Comparison of ENCODE assay signal across 18 mouse cellular contexts in genomic region chr1:65217567-65217966, GRCm38 (mm10). TPM values are rescaled to one million over a fixed set of nuclear protein-coding genes. Genes with fewer than 3 reads are reported as not detected.
DNase-seq lines count a peak whose midpoint lies in the region; TF ChIP-seq lines count a peak whose summit lies in the region.
"Had no signal": no experiment of that assay in that cellular context is flagged by ENCODE, and none has a peak within 500 bp of the region (broad histone marks: within the 10 kb centered on the region; RNA-seq: fewer than 3 reads in every experiment).

No protein-coding gene starts in this region.

- H3K79me2 ChIP-seq in C2C12 (ENCODE audit: control insufficient read depth, insufficient read depth), result no peaks in the 10 kb centered on the region
- H3K79me2 ChIP-seq in myocyte (ENCODE audit: control insufficient read depth, insufficient read depth), result no peaks in the 10 kb centered on the region

- H3K36me3 ChIP-seq in C2C12 (ENCODE audit: control insufficient read depth, insufficient read depth) (peaks cover 40% of the 10 kb centered on the region), myocyte (ENCODE audit: control insufficient read depth, insufficient read depth) (peaks cover 38% of the 10 kb centered on the region)

- TF ChIP-seq POLR2A in myocyte (IDR thresholded peaks at IDR 0.05; ENCODE audit: insufficient read length, low read depth), result no peak

- no peak for TF ChIP-seq CTCF in C2C12 (IDR thresholded peaks at IDR 0.05; ENCODE audit: control insufficient read depth, insufficient read depth, insufficient read length)

- DNase-seq in cerebellum, postnatal 14 days, result peak; percentile 9 to 40
- DNase-seq in cerebellum, adult 9-11 months, result no peak
- no peak for DNase-seq in right cerebral cortex, postnatal 14 days
- DNase-seq: adrenal gland, adult 8-10 months; adrenal gland, postnatal 14 days; adrenal gland, postnatal 36 days; cerebellum, adult 11 months; cerebellum, adult 18-20 months; cerebellum, adult 8-10 months; forebrain, postnatal 0 days had no signal

- H3ac ChIP-seq in C2C12 (ENCODE audit: control insufficient read depth, insufficient read length, low read depth), result no peak overlapping the region
- no peak overlapping the region for H3ac ChIP-seq in myocyte (ENCODE audit: control insufficient read depth, insufficient read length)

- H3K4me3 ChIP-seq in C2C12 (ENCODE audit: insufficient read depth, poor library complexity, severe bottlenecking) (no peak overlapping the region), myocyte (no peak overlapping the region)
- H3K4me3 ChIP-seq: embryonic facial prominence, embryonic 10.5 days; embryonic facial prominence, embryonic 12.5 days; forebrain, embryonic 13.5 days; forebrain, embryonic 15.5 days had no signal

- H3K4me2 ChIP-seq in myocyte (ENCODE audit: low read depth), result peak overlapping the region; percentile 40
- H3K4me2 ChIP-seq: embryonic facial prominence, embryonic 12.5 days; forebrain, embryonic 13.5 days; forebrain, embryonic 15.5 days had no signal

- no peaks in the 10 kb centered on the region for H3K79me3 ChIP-seq in C2C12 (ENCODE audit: low read depth)

- no peaks in the 10 kb centered on the region for H3K27me3 ChIP-seq in C2C12 (ENCODE audit: control insufficient read depth, insufficient read depth, insufficient read length)
- no peaks in the 10 kb centered on the region for H3K27me3 ChIP-seq in myocyte (ENCODE audit: control insufficient read depth, insufficient read depth, insufficient read length)
- H3K27me3 ChIP-seq: CH12.LX; embryonic facial prominence, embryonic 12.5 days; forebrain, embryonic 13.5 days; forebrain, embryonic 15.5 days; Patski had no signal

TF ChIP-seq in C2C12, 6 proteins besides CTCF, POLR2A, EP300 and RAD21:
- TF ChIP-seq MAX (IDR thresholded peaks at IDR 0.05) (no peak), CEBPB (IDR thresholded peaks at IDR 0.05; ENCODE audit: low read depth) (no peak), FOSL1 (IDR thresholded peaks at IDR 0.05; ENCODE audit: insufficient read depth, low read length, poor library complexity, severe bottlenecking) (no peak), MYOD1 (IDR thresholded peaks at IDR 0.05; ENCODE audit: control insufficient read depth, insufficient read length, low read depth) (peak; percentile 20), USF1 (IDR thresholded peaks at IDR 0.05; ENCODE audit: low read depth) (no peak), MYOG (IDR thresholded peaks at IDR 0.05; ENCODE audit: control insufficient read depth, extremely low read depth, insufficient read length) (no peak)

TF ChIP-seq in myocyte, 11 proteins besides CTCF, POLR2A, EP300 and RAD21:
- peak in 2 of 3 experiments; percentile 26 to 53 for TF ChIP-seq MYOD1 (IDR thresholded peaks at IDR 0.05; ENCODE audit: control insufficient read depth in 1 of 3, insufficient read length in 2 of 3, low read depth in 2 of 3)
- TF ChIP-seq TCF12 (IDR thresholded peaks at IDR 0.05; ENCODE audit: insufficient read depth, poor library complexity, severe bottlenecking), result peak; percentile 49
- no peak for TF ChIP-seq CEBPB (IDR thresholded peaks at IDR 0.05; ENCODE audit: insufficient read depth, poor library complexity, severe bottlenecking)

RNA-seq across cellular contexts. Expression of gene Pikfyve, which starts 31.1 kb away (rescaled TPM):
- polyA plus RNA-seq in C2C12 (2012; fragmentation: generic; extraction: Trizol) (3.2 TPM), myocyte (2012; fragmentation: generic; extraction: Trizol) (4.2 TPM)

RNA-seq across cellular contexts. Expression of gene Idh1, which starts 31.3 kb away (rescaled TPM):
- polyA plus RNA-seq in C2C12 (2012; fragmentation: generic; extraction: Trizol), result 38.7 TPM
- 44.7 TPM for polyA plus RNA-seq in myocyte (2012; fragmentation: generic; extraction: Trizol)

Comparison
In these comparisons a context has a peak if more than half of its experiments do, and no peak if none do; other contexts are left out.
1. DNase-seq: peak in cerebellum, postnatal 14 days (2 of 2); none in cerebellum, adult 9-11 months (single experiment) and right cerebral cortex, postnatal 14 days (single experiment).